Mouse (Mus musculus) adrenal gland, adult 2 months (tissue): Measurements from ENCODE around the gene 2410137M14Rik. TPM values are rescaled to one million over a fixed set of nuclear protein-coding genes. Genes with fewer than 3 reads are reported as not detected.

ENCODE experiments used
- DNase-seq: peaks from one replicate; pipeline ENCODE4 v3.0.0; 2021
- polyA plus RNA-seq: library from polyadenylated mRNA; depleted of rRNA; stranded (reverse); fragments of >200 nt; gene quantifications from 2 replicates; pipeline ENCODE4 v1.2.3, GENCODE M21; 2012; rRNA removed
- total RNA-seq, 2 experiments: library from RNA; stranded (reverse); gene quantifications; 2 replicates each; pipeline ENCODE4 v1.2.3; 2021

2410137M14Rik gene
- total and polyA plus RNA-seq, 3 experiments = not detected

DNA sequence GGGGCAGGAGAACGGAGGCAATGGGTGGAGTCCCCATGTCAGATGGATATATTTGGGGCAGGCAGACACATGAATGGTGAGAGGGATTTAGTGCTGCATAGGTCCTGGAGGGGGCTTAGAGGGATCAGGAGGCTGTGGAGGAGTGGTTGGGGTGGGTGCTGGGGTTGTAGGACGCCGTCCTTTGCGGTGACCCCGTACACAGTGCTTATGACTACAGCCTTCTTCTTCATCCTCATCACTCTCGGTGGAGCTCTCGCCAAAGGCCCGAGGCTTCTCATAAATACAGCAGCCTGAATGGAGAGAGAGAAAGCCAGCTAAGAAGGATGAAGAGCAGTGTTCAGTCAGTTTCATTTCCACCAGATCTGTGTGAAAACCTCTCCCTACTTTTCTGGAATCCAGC is 31.8 kb downstream of the 2410137M14Rik start:
- DNase-seq = no peak

DNA sequence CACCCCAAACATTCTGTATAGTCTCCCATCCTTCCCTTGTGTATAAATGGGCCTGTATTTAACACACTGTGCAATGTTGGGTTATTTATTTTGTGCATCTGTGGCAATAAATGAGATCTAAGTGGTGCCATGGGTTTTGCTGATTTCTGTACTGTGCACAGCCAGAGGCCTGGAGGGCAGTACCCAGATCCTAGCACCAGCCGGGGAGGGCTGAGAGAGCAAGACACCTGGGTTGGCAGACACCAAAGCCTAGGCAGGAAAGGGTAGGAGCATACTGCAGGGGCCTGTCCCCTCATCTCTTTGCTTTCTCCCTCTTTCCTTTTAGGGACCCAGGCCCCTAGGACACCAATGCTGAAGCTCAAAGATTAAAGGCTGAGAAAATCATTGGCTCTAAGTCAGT is 32.8 kb downstream of the 2410137M14Rik start:
- no peak for DNase-seq

DNA sequence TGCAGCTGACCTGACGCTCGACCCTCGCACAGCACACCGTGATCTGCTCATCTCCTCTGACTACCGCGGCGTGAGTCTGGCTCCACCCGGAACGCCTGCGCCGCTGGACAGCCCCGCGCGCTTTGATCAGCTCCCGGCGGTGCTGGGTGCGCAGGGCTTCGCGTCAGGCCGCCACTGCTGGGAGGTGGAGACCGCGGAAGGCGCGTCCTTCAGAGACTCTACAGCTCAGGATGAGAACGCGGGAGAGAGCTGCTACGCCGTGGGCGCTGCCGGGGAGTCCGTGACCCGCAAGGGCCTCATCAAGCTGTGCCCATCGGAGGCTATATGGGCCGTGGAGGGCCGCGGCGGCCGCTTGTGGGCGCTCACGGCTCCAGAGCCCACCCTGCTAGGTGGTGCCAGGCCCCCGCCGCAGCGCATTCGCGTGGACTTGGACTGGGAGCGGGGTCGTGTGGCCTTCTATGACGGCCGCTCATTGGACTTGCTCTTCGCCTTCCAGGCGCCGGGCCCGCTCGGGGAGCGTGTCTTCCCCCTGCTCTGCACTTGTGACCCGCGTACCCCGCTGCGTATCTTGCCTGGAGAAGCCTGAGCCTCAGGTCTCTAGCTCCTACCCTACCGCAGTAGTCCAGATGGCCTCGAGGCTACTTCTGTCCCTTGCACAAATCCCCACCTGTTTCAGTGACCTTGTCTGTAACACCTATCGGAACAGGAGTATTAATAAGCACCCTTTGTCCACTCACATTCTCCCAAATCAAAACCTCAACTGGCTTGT is 33.8 kb downstream of the 2410137M14Rik start:
- peak; percentile 85 for DNase-seq

DNA sequence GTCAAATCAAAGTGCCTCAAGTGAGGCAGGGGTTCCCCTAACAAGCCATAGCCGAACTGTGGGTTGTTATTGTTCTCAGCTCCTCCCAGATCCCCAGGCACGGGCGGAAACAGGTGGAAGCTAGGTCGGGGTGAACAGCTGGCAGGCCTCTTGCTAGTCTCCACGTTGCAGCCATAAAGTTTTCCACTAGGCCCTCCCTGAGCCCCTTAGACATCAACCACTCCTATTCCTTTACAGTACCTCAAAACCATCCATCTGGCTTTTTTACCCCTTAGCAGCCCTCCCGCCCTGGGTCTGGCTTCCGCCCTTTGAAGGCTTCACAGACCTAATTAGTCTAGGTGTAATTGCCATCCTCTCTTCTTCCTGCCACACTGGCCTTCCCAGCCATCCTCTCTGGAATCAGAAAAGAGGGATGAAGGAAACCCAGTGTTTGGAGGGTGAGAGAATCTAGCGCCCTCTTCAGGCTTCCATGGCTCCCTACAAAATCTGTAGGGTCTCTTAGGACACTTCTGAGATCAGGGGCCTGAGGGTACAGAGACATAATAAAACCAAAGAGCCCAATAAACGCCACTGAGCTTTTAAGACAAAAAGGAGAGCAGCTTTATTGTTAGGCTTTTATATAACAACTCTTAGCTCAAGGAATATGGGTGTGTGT is 36.8 kb downstream of the 2410137M14Rik start:
- DNase-seq = no peak

DNA sequence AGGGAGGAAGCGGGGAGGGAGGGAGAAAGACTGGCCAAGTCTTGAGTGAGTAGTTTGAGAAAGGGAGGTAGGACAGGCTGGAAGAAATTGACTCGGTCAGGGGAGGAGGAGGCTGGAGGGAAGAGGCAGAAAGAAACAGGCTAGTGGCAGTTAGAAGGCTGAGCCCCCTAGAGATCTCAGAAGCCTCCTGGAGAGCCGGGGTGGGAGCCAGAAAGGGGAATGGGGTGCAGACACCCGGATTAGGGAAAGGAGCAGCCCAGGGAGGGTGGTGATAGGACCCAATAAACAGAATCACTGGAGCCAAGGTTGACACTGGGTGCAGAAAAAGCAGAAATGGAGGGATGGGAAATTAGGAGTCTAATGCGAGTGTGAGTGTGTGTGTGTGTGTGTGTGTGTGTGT is 37.3 kb downstream of the 2410137M14Rik start:
- DNase-seq = no peak

DNA sequence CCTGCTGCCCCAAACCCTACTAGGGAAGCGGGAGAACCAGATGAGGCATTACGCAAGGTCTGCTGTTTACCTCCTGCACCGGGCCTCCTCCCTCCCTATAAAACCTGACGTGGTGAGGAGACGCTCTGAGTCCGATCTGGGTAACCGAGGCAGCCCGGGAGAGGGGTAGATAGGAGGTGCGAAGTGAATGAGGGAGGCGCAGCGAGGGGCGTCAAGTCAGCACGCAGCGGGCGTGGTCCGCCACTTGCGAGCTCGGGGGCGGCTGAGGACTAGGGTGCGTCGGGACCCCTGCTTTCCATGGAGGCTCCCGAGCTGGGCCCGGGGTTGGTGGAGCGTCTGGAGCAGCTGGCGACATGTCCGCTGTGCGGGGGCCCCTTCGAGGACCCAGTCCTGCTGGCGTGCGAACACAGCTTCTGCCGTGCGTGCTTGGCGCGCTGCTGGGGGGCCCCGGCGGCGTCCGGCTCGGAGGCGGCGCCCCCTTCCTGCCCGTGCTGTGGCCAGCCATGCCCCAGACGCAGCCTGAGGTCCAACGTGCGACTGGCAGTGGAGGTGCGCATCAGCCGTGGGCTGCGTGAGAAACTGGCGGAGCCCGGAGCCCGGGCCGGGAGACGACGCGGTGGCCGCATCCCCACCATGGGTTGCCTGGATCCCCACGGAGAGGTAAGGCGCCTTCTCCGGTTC is 38.1 kb downstream of the 2410137M14Rik start, which contains the start of gene Rnf39:
Gene Rnf39, plus strand, starts transcription at position 128 of the 681 bp plus-strand sequence.
- DNase-seq = peak; percentile 42

DNA sequence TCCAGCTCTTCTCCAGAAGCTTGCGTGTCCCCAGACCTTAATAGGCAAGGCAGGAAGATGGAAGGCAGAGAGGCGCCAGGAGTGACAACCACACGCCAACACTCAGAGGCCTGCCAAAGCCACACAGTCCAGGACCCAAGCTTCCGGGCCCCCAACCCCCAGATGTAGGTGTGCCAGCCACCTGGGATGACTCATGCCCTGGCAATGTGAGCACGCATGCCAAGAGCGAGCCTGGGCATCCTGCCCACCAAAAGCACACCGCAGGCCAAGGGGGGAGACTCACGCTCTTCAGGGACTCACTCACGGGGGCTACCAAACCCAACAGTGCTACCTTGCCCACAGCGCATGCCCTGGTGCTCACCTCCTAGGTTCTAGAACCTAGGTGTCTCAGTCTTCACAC is 38.6 kb downstream of the 2410137M14Rik start:
- peak; percentile 51 for DNase-seq

DNA sequence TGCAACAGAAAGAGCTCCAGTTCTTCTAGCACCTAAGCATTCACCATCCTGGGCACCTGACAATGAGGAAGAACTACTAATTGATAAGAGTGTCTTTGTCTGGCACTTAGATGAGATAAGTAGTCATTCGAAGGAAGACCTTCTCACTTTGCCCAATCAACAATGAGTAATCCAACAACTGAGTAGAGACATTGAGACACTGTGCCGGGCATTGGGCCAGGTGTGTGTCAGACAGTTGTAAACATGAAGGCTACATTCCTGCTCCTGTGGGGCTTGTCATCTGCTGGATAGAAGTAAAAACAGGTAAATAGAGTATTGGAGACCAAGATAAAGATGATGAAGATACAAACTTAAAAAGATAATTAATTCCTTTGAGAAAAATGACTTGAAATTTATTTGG is 43.0 kb downstream of the 2410137M14Rik start:
- DNase-seq = peak; percentile 87

DNA sequence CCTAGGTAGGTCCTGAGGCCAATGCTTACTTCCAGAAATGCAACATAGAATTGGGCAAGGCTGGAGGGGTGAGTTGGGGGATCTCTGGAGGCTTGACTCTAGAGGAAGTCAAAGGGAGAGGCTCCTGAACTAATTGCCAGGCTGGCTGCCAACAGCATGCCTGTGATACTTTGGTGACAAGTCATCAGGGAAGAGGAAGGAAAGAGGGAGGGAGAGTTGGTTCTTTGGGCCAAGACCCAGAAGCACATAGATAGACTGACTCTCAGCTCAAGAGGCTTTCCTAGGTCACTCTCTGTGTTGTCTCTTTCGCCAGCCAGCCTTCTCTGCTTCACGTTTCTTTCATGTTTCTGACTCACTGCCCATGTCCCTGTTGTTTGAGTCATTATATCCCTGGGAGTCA is 49.2 kb downstream of the 2410137M14Rik start:
- DNase-seq = peak; percentile 71

DNA sequence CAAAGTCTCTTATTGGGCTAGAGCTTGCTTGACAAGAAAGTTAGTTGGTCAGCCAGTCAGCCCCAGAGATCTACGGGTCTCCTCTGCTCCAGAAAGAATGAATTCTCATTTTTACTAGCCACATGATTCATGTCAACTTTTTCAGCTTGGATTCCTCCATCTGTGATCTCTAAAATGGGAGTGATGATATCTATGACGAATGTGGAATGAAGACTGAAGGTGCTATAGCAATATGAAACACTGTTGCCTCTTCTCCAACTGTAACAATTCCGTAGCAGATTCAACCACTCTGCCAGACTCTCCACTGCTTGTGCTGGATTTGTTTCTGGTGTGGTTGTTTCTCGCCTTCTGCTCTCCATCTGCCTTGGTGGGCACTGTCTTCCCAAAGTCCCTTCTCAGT is 49.9 kb downstream of the 2410137M14Rik start:
- no peak for DNase-seq

DNA sequence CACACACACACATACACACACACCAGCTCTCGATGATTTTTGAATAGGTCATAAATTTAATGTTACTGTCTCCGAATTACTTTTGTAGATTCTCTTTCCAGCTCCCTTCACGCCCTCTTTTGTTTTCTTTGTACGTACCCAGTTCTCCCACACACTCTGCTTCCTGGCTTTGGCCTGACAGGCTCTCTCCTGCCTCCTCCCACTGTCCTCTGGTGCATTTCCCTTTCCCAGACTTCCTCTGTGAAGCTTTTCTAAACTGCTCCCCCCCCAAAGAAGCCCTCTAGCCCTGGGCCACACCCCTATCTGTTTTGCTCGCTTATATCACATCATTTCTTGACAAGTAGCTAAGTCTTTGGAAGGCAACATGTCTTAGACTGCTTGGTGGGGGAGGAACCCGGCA is 50.8 kb downstream of the 2410137M14Rik start:
- no peak for DNase-seq

DNA sequence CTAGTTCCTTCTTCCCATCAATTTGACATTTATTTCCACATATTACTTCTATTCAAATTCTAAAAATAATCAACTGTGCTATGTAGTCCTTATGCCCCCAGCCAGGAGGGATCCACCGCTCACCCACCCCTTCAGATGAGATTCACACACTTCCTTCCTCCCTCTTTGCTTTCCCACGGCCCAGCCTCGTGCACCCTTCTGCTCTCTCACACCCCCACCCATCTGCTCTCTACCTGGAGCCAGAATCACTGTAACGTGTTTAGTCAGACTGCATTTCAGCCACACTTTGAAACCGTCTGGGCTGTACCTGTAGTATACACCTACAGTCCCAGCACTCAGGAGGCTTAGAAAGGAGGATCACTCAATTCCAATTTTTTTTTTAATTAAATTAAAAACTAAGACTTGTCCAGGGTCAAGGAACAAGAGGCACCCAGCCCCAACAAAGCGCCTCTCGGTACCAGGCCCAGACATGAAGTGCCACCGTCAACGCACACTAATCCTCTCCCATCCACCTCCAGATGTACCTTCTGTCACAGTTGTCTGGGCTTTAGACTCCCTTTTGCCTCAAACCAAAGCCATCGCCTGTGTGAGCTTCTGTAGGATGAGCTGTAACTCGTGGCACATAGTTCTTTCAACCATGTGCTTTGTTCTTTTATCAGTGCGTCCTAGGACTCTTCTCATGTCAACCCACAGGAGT is 51.7 kb downstream of the 2410137M14Rik start:
- DNase-seq = no peak

Other genes starting within 250 kb of the 2410137M14Rik start
- not detected for gene H2-M10.5, start 208.3 kb downstream of the 2410137M14Rik start, total RNA-seq
- not detected in 2 replicates for gene H2-M10.5, start 208.3 kb downstream of the 2410137M14Rik start, polyA plus RNA-seq
- not detected for gene H2-M10.6, start 169.1 kb downstream of the 2410137M14Rik start, total RNA-seq
- gene H2-M10.6, start 169.1 kb downstream of the 2410137M14Rik start, polyA plus RNA-seq = not detected in 2 replicates
- 10 to 100 TPM; 49.1 to 54.6 TPM for gene Trim26, start 144.1 kb downstream of the 2410137M14Rik start, total RNA-seq
- 38.8 and 40.9 TPM in 2 replicates for gene Trim26, start 144.1 kb downstream of the 2410137M14Rik start, polyA plus RNA-seq
- gene Trim15, start 114.0 kb downstream of the 2410137M14Rik start, total RNA-seq = not detected
- gene Trim15, start 114.0 kb downstream of the 2410137M14Rik start, polyA plus RNA-seq = not detected in 2 replicates
- gene Trim10, start 111.7 kb downstream of the 2410137M14Rik start, total RNA-seq = under 1 TPM; 0.12 to 0.14 TPM
- gene Trim10, start 111.7 kb downstream of the 2410137M14Rik start, polyA plus RNA-seq = 0.04 TPM in 1 of 2 replicates, not detected in the other
- gene Trim40, start 91.1 kb downstream of the 2410137M14Rik start, total RNA-seq = 1 to 10 TPM in 1 of 2 experiments, under 1 TPM in 1; 0.23 to 1.3 TPM
- gene Trim40, start 91.1 kb downstream of the 2410137M14Rik start, polyA plus RNA-seq = 0.33 and 0.86 TPM in 2 replicates
- not detected for gene Trim31, start 83.1 kb downstream of the 2410137M14Rik start, total RNA-seq
- gene Trim31, start 83.1 kb downstream of the 2410137M14Rik start, polyA plus RNA-seq = not detected in 2 replicates
- gene Rnf39, start 38.3 kb downstream of the 2410137M14Rik start, total RNA-seq = under 1 TPM; 0.35 to 0.49 TPM
- gene Rnf39, start 38.3 kb downstream of the 2410137M14Rik start, polyA plus RNA-seq = 0.29 and 2.1 TPM in 2 replicates
- gene Ppp1r11, start 29.5 kb downstream of the 2410137M14Rik start, total RNA-seq = 100 to 1,000 TPM; 104 to 111 TPM
- 21.4 and 23.1 TPM in 2 replicates for gene Ppp1r11, start 29.5 kb downstream of the 2410137M14Rik start, polyA plus RNA-seq
- gene Znrd1, start 22.7 kb downstream of the 2410137M14Rik start, total RNA-seq = 10 to 100 TPM; 41.1 to 41.6 TPM
- 11.6 and 12.8 TPM in 2 replicates for gene Znrd1, start 22.7 kb downstream of the 2410137M14Rik start, polyA plus RNA-seq
- gene Znrd1as, start 22.6 kb downstream of the 2410137M14Rik start, total RNA-seq = 10 to 100 TPM; 12.4 to 14.8 TPM
- 0.32 and 0.57 TPM in 2 replicates for gene Znrd1as, start 22.6 kb downstream of the 2410137M14Rik start, polyA plus RNA-seq
- gene H2-M5, start 8.3 kb upstream of the 2410137M14Rik start, total RNA-seq = not detected
- gene H2-M5, start 8.3 kb upstream of the 2410137M14Rik start, polyA plus RNA-seq = not detected in 2 replicates
- 1 to 10 TPM; 2.0 to 2.1 TPM for gene Zfp57, start 19.9 kb upstream of the 2410137M14Rik start, total RNA-seq
- 0.70 and 0.98 TPM in 2 replicates for gene Zfp57, start 19.9 kb upstream of the 2410137M14Rik start, polyA plus RNA-seq
- not detected for gene Mog, start 42.2 kb upstream of the 2410137M14Rik start, total RNA-seq
- not detected in 2 replicates for gene Mog, start 42.2 kb upstream of the 2410137M14Rik start, polyA plus RNA-seq
- 10 to 100 TPM; 22.5 to 25.7 TPM for gene Gabbr1, start 64.7 kb upstream of the 2410137M14Rik start, total RNA-seq
- gene Gabbr1, start 64.7 kb upstream of the 2410137M14Rik start, polyA plus RNA-seq = 28.3 and 29.1 TPM in 2 replicates
- gene Olfr90, start 107.3 kb upstream of the 2410137M14Rik start, total RNA-seq = not detected
- gene Olfr90, start 107.3 kb upstream of the 2410137M14Rik start, polyA plus RNA-seq = not detected in 2 replicates
- not detected for gene Olfr91, start 117.0 kb upstream of the 2410137M14Rik start, total RNA-seq
- not detected in 2 replicates for gene Olfr91, start 117.0 kb upstream of the 2410137M14Rik start, polyA plus RNA-seq
- not detected for gene Olfr92, start 138.9 kb upstream of the 2410137M14Rik start, total RNA-seq
- gene Olfr92, start 138.9 kb upstream of the 2410137M14Rik start, polyA plus RNA-seq = not detected in 2 replicates
- not detected for gene Olfr93, start 180.3 kb upstream of the 2410137M14Rik start, total RNA-seq
- gene Olfr93, start 180.3 kb upstream of the 2410137M14Rik start, polyA plus RNA-seq = not detected in 2 replicates
- gene Ubd, start 212.7 kb upstream of the 2410137M14Rik start, total RNA-seq = not detected
- gene Ubd, start 212.7 kb upstream of the 2410137M14Rik start, polyA plus RNA-seq = not detected in 2 replicates
- gene Olfr94, start 219.8 kb upstream of the 2410137M14Rik start, total RNA-seq = not detected
- not detected in 2 replicates for gene Olfr94, start 219.8 kb upstream of the 2410137M14Rik start, polyA plus RNA-seq
- not detected for gene Olfr95, start 231.9 kb upstream of the 2410137M14Rik start, total RNA-seq
- gene Olfr95, start 231.9 kb upstream of the 2410137M14Rik start, polyA plus RNA-seq = not detected in 2 replicates
- gene Olfr96, start 238.9 kb upstream of the 2410137M14Rik start, total RNA-seq = not detected
- gene Olfr96, start 238.9 kb upstream of the 2410137M14Rik start, polyA plus RNA-seq = not detected in 2 replicates